In genomic region chr19:32198494-32199106, GRCm38 (mm10) we compare ENCODE assay signal across 22 mouse cellular contexts.
DNase-seq lines count a peak whose midpoint lies in the region; ATAC-seq and TF ChIP-seq lines count a peak whose summit lies in the region.
"Had no signal": no experiment of that assay in that cellular context is flagged by ENCODE, and none has a peak within 500 bp of the region (broad histone marks: within the 10 kb centered on the region; RNA-seq: fewer than 3 reads in every experiment).

No protein-coding gene starts in this region.

- no peak for ATAC-seq in liver, embryonic 14.5 days (ENCODE audit: insufficient read depth)
- ATAC-seq in liver, embryonic 12.5 days = no peak

- 88% methylated on average over 7 of the region's 7 CpGs for WGBS in liver, embryonic 14.5 days (ENCODE audit: insufficient replicate concordance)
- 86% methylated on average over 7 of the region's 7 CpGs for WGBS in liver, embryonic 12.5 days (ENCODE audit: insufficient replicate concordance)
- 96% methylated on average over 7 of the region's 7 CpGs for WGBS in small intestine, adult 2 months

- H3K4me3 ChIP-seq in gastrocnemius, adult 2 months = no peak overlapping the region
- H3K4me3 ChIP-seq in liver, embryonic 14.5 days (ENCODE audit: insufficient read depth in 1 of 2, low read depth in 2 of 2, low read length in 2 of 2) = no peak overlapping the region
- no peak overlapping the region for H3K4me3 ChIP-seq in liver, embryonic 12.5 days
- no peak overlapping the region for H3K4me3 ChIP-seq in MEL (ENCODE audit: control insufficient read depth in 1 of 2, insufficient read depth in 1 of 2, low read depth in 2 of 2, low read length in 2 of 2)
- no peak overlapping the region for H3K4me3 ChIP-seq in small intestine, adult 2 months (ENCODE audit: low read depth, low read length)
- H3K4me3 ChIP-seq: hindbrain, embryonic 12.5 days; limb, embryonic 15.5 days; midbrain, embryonic 10.5 days; neural tube, embryonic 13.5 days had no signal

- H3K9ac ChIP-seq in liver, embryonic 14.5 days (replicated peaks) = no peak overlapping the region
- no peak overlapping the region for H3K9ac ChIP-seq in liver, embryonic 12.5 days
- H3K9ac ChIP-seq in MEL (ENCODE audit: control insufficient read depth, low read depth, low read length, poor library complexity, severe bottlenecking) = no peak overlapping the region
- H3K9ac ChIP-seq: hindbrain, embryonic 12.5 days; limb, embryonic 15.5 days; neural tube, embryonic 13.5 days had no signal

- no peak overlapping the region for H3K4me2 ChIP-seq in liver, embryonic 14.5 days (ENCODE audit: low read depth)
- H3K4me2 ChIP-seq in liver, embryonic 12.5 days = no peak overlapping the region
- H3K4me2 ChIP-seq: hindbrain, embryonic 12.5 days; limb, embryonic 15.5 days; neural tube, embryonic 13.5 days had no signal

- intact Hi-C loops in gastrocnemius, adult 2 months (cut with DNase I) = no loop called here
- intact Hi-C loops in gastrocnemius, postnatal 14 days (cut with DNase I; ENCODE audit: low total_unique reads) = no loop called here

- TF ChIP-seq EP300 in liver, embryonic 14.5 days (IDR thresholded peaks at IDR 0.05; ENCODE audit: low read depth) = no peak
- TF ChIP-seq EP300 in MEL (IDR thresholded peaks at IDR 0.05; ENCODE audit: low read depth in 1 of 2, low read length in 2 of 2) = no peak

- H3K27me3 ChIP-seq in liver, embryonic 14.5 days (ENCODE audit: control insufficient read depth, insufficient read depth, low read length) = no peaks in the 10 kb centered on the region
- no peaks in the 10 kb centered on the region for H3K27me3 ChIP-seq in liver, embryonic 12.5 days (replicated peaks)
- H3K27me3 ChIP-seq in MEL (ENCODE audit: control insufficient read depth in 1 of 2, insufficient read depth in 2 of 2, low read length in 2 of 2) = no peaks in the 10 kb centered on the region
- H3K27me3 ChIP-seq in small intestine, adult 2 months (ENCODE audit: control insufficient read depth, insufficient read depth, low read length) = no peaks in the 10 kb centered on the region
- H3K27me3 ChIP-seq: hindbrain, embryonic 12.5 days; limb, embryonic 15.5 days; neural tube, embryonic 13.5 days had no signal

- TF ChIP-seq CTCF in gastrocnemius, adult 2 months (IDR thresholded peaks at IDR 0.05) = peak; percentile 30
- TF ChIP-seq CTCF in liver, embryonic 14.5 days (IDR thresholded peaks at IDR 0.05; ENCODE audit: low read depth) = peak; percentile 44; the same call in 1 of the 2 replicates
- TF ChIP-seq CTCF in MEL (IDR thresholded peaks at IDR 0.05 in 2 of 3, conservative IDR thresholded peaks at IDR 0.05 in 1 of 3; ENCODE audit: control insufficient read depth in 1 of 3, insufficient read depth in 1 of 3, low read depth in 2 of 3, low read length in 3 of 3, poor library complexity in 1 of 3, severe bottlenecking in 1 of 3) = peak in 2 of 3 experiments; percentile 5 to 15; a peak in 1 of 6 replicates
- TF ChIP-seq CTCF in small intestine, adult 2 months (IDR thresholded peaks at IDR 0.05; ENCODE audit: extremely low read depth, insufficient read length, insufficient replicate concordance, low read depth, low read length) = peak; percentile 21; the same call in 1 of the 2 replicates

- peaks cover 7% of the 10 kb centered on the region; the same call in 1 of the 2 replicates for H3K79me2 ChIP-seq in MEL (ENCODE audit: control insufficient read depth, insufficient read depth, low read length, poor library complexity)

- TF ChIP-seq RAD21 in MEL (IDR thresholded peaks at IDR 0.05; ENCODE audit: low read depth, low read length) = no peak; the same call in 1 of the 2 replicates

- no peak for DNase-seq in gastrocnemius, adult 2 months
- no peak for DNase-seq in gastrocnemius, postnatal 4 days (ENCODE audit: low spot score in 2 of 2)
- DNase-seq in liver, embryonic 14.5 days (ENCODE audit: low read depth in 3 of 3, low spot score in 3 of 3) = no peak
- no peak for DNase-seq in MEL (ENCODE audit: low read depth, low spot score)
- no peak for DNase-seq in kidney, adult 11 months
- no peak for DNase-seq in gastrocnemius, postnatal 14 days
- DNase-seq: B cell, adult 2 months; cerebellum, adult 18-20 months; cerebellum, postnatal 25 days; gastrocnemius, postnatal 25 days; heart, postnatal 10 days; kidney, adult 9 months; layer of hippocampus, postnatal 36 days; lung, adult 2 months; lung, postnatal 4 days; thymus, postnatal 4 days had no signal

- no peaks in the 10 kb centered on the region for H3K9me3 ChIP-seq in liver, embryonic 14.5 days (ENCODE audit: control insufficient read depth, low read length)
- no peaks in the 10 kb centered on the region for H3K9me3 ChIP-seq in liver, embryonic 12.5 days (replicated peaks)
- no peaks in the 10 kb centered on the region for H3K9me3 ChIP-seq in MEL (replicated peaks; ENCODE audit: insufficient read depth, low read length)
- H3K9me3 ChIP-seq: hindbrain, embryonic 12.5 days; limb, embryonic 15.5 days; midbrain, embryonic 10.5 days; neural tube, embryonic 13.5 days had no signal

- H3K4me1 ChIP-seq in liver, embryonic 14.5 days (replicated peaks; ENCODE audit: control insufficient read depth in 2 of 2, insufficient read depth in 2 of 2, low read length in 1 of 2) = peaks cover 24 to 54% of the 10 kb centered on the region in 2 experiments
- peaks cover 62% of the 10 kb centered on the region for H3K4me1 ChIP-seq in liver, embryonic 12.5 days
- peaks cover 20 to 23% of the 10 kb centered on the region in 2 experiments for H3K4me1 ChIP-seq in MEL (ENCODE audit: control insufficient read depth in 1 of 2, insufficient read depth in 2 of 2, low read length in 2 of 2)
- H3K4me1 ChIP-seq in small intestine, adult 2 months (ENCODE audit: control insufficient read depth, insufficient read depth, insufficient read length, low read length) = peaks cover 7% of the 10 kb centered on the region; the same call in 1 of the 2 replicates
- H3K4me1 ChIP-seq: hindbrain, embryonic 12.5 days had no signal

- TF ChIP-seq POLR2A in MEL (IDR thresholded peaks at IDR 0.05; ENCODE audit: control insufficient read depth in 1 of 2, insufficient read depth in 1 of 2, low read depth in 1 of 2, low read length in 2 of 2, poor library complexity in 1 of 2) = no peak
- no peak for TF ChIP-seq POLR2A in small intestine, adult 2 months (IDR thresholded peaks at IDR 0.05; ENCODE audit: low read depth, low read length)

- H3K27ac ChIP-seq in gastrocnemius, adult 2 months = 0 out of 2 replicates have a peak overlapping the region, but pooled peaks have one; percentile 16
- H3K27ac ChIP-seq in liver, embryonic 14.5 days = no peak overlapping the region
- H3K27ac ChIP-seq in liver, embryonic 12.5 days = no peak overlapping the region
- H3K27ac ChIP-seq in MEL (ENCODE audit: control insufficient read depth, low read depth, low read length) = no peak overlapping the region
- H3K27ac ChIP-seq in small intestine, adult 2 months (ENCODE audit: insufficient read depth, low read depth, low read length) = no peak overlapping the region
- H3K27ac ChIP-seq: hindbrain, embryonic 12.5 days; limb, embryonic 15.5 days; midbrain, embryonic 10.5 days; neural tube, embryonic 13.5 days had no signal

- H3K36me3 ChIP-seq in liver, embryonic 14.5 days (replicated peaks; ENCODE audit: control insufficient read depth, insufficient read depth, low read depth) = no peaks in the 10 kb centered on the region; the same call in 1 of the 2 replicates
- H3K36me3 ChIP-seq in liver, embryonic 12.5 days = peaks cover 27% of the 10 kb centered on the region
- H3K36me3 ChIP-seq in MEL (ENCODE audit: control insufficient read depth in 1 of 2, insufficient read depth in 2 of 2, low read length in 2 of 2) = peaks cover 3 to 33% of the 10 kb centered on the region in 2 experiments
- no peaks in the 10 kb centered on the region for H3K36me3 ChIP-seq in small intestine, adult 2 months (ENCODE audit: control insufficient read depth, insufficient read depth, low read length)
- H3K36me3 ChIP-seq: hindbrain, embryonic 12.5 days; limb, embryonic 15.5 days; midbrain, embryonic 10.5 days; neural tube, embryonic 13.5 days had no signal

TF ChIP-seq in MEL, 35 proteins besides CTCF, POLR2A, EP300 and RAD21:
- no peak for TF ChIP-seq TBP (IDR thresholded peaks at IDR 0.05; ENCODE audit: low read depth, low read length)
- TF ChIP-seq UBTF (IDR thresholded peaks at IDR 0.05; ENCODE audit: borderline replicate concordance, insufficient read depth, low read depth, low read length) = no peak
- TF ChIP-seq MAX (IDR thresholded peaks at IDR 0.05; ENCODE audit: low read length) = no peak
- TF ChIP-seq SIN3A (IDR thresholded peaks at IDR 0.05; ENCODE audit: low read length) = no peak
- TF ChIP-seq MYB (IDR thresholded peaks at IDR 0.05; ENCODE audit: low read depth, low read length) = no peak
- TF ChIP-seq MXI1 (IDR thresholded peaks at IDR 0.05; ENCODE audit: low read depth, low read length) = no peak
- TF ChIP-seq NELFE (IDR thresholded peaks at IDR 0.05; ENCODE audit: low read depth, low read length) = no peak
- TF ChIP-seq E2F4 (IDR thresholded peaks at IDR 0.05; ENCODE audit: borderline replicate concordance, low read depth, low read length) = no peak
- TF ChIP-seq SMC3 (IDR thresholded peaks at IDR 0.05; ENCODE audit: low read depth, low read length) = no peak
- no peak for TF ChIP-seq ZC3H11A (IDR thresholded peaks at IDR 0.05; ENCODE audit: low read depth, low read length)
- TF ChIP-seq TAL1 (IDR thresholded peaks at IDR 0.05; ENCODE audit: low read length) = no peak
- TF ChIP-seq JUND (IDR thresholded peaks at IDR 0.05; ENCODE audit: low read depth, low read length) = no peak
- no peak for TF ChIP-seq HCFC1 (IDR thresholded peaks at IDR 0.05; ENCODE audit: low read depth, low read length)
- TF ChIP-seq ZMIZ1 (IDR thresholded peaks at IDR 0.05; ENCODE audit: low read depth, low read length) = no peak
TF ChIP-seq in MEL: peak in this region for 0.
